Mouse (Mus musculus) heart, embryonic 15.5 days (tissue): ENCODE results near the gene Snrpd2. TPM values are rescaled to one million over a fixed set of nuclear protein-coding genes. Genes with fewer than 3 reads are reported as not detected.
A peak's percentile ranks its signal among the peaks of the same experiment; 100 is the strongest.

ENCODE experiments used
- ATAC-seq: fragments of 200-750 bp; cut with Nextera tagmentation; replicated peaks from 2 replicates; pipeline ENCODE4 v1.8.0; 2017; ENCODE audit warnings: low read depth, moderate TSS enrichment; ENCODE audit not compliant: insufficient number of reproducible peaks, insufficient read depth, low FRiP score
- H3K27ac ChIP-seq: fragments of 300-500 bp; sonication (generic); 2 replicates; pipeline ENCODE4 v1.5.1; 2015; ENCODE audit warnings: mild to moderate bottlenecking, inconsistent platforms
- H3K27me3 ChIP-seq: fragments of 300-500 bp; sonication (generic); 2 replicates; pipeline ENCODE4 v1.6.1; 2015; ENCODE audit warnings: inconsistent platforms
- H3K36me3 ChIP-seq: fragments of 300-500 bp; sonication (generic); 2 replicates; pipeline ENCODE4 v1.6.1; 2015; ENCODE audit warnings: mild to moderate bottlenecking, inconsistent platforms
- H3K4me1 ChIP-seq: fragments of 300-500 bp; sonication (generic); replicated peaks from 2 replicates; pipeline ENCODE4 v1.6.1; 2015; ENCODE audit warnings: inconsistent platforms
- H3K4me2 ChIP-seq: fragments of 300-500 bp; sonication (generic); 2 replicates; pipeline ENCODE4 v1.6.1; 2015; ENCODE audit warnings: inconsistent platforms, mild to moderate bottlenecking, moderate library complexity
- H3K4me3 ChIP-seq: fragments of 300-500 bp; sonication (generic); 2 replicates; pipeline ENCODE4 v1.5.1; 2015; ENCODE audit warnings: mild to moderate bottlenecking, inconsistent platforms
- H3K9ac ChIP-seq: fragments of 300-500 bp; sonication (generic); 2 replicates; pipeline ENCODE4 v1.6.1; 2015; ENCODE audit warnings: mild to moderate bottlenecking, inconsistent platforms
- H3K9me3 ChIP-seq: fragments of 300-500 bp; sonication (generic); replicated peaks from 2 replicates; pipeline ENCODE4 v1.6.1; 2016; ENCODE audit warnings: inconsistent platforms
- WGBS: fragments of 180-500 bp; shearing (Covaris S2); methylation state at CpG from one replicate; pipeline ENCODE4 v1.1.7; 2015; ENCODE audit warnings: mixed read lengths; 5-methylcytosine and 5-hydroxymethylcytosine counted together
- polyA plus RNA-seq: library from polyadenylated mRNA; unstranded; fragments of >200 nt; fragmentation: Nextera tagmentation; extraction: Ambion mirVana; gene quantifications from 2 replicates; pipeline ENCODE4 v1.2.1, GENCODE M21; 2015

Snrpd2 gene
- polyA plus RNA-seq, 1 experiment from 2014 or later: 96.6 TPM

GRCm38 (mm10) chr7:19178443-19179092 is 29.0 kb downstream of the Snrpd2 start:
- peaks cover 53% of the 10 kb centered on the region for H3K27me3 ChIP-seq
- H3K4me3 ChIP-seq: peak overlapping the region; percentile 31
- 4% methylated on average over 26 of the region's 27 CpGs for WGBS
- no peak overlapping the region for H3K27ac ChIP-seq
- H3K4me1 ChIP-seq: peaks cover 37% of the 10 kb centered on the region
- H3K9ac ChIP-seq: no peak overlapping the region
- peak overlapping the region; percentile 57 for H3K4me2 ChIP-seq
- H3K9me3 ChIP-seq: no peaks in the 10 kb centered on the region
- no peaks in the 10 kb centered on the region for H3K36me3 ChIP-seq
- no peak for ATAC-seq

- peaks cover 53% of the 10 kb centered on the region for H3K27me3 ChIP-seq
- H3K4me1 ChIP-seq: peaks cover 42% of the 10 kb centered on the region
- peak overlapping the region; percentile 31 for H3K4me3 ChIP-seq
- H3K27ac ChIP-seq: no peak overlapping the region
- peak overlapping the region; percentile 57 for H3K4me2 ChIP-seq
- no peaks in the 10 kb centered on the region for H3K36me3 ChIP-seq
- no peak overlapping the region for H3K9ac ChIP-seq
- ATAC-seq: peak; percentile 17; the same call in 1 of the 2 replicates
- H3K9me3 ChIP-seq: no peaks in the 10 kb centered on the region
- under 1% methylated on average over 31 of the region's 32 CpGs for WGBS
These were observed 29.7 kb downstream of the Snrpd2 start for GRCm38 (mm10) chr7:19179173-19179572.

GRCm38 (mm10) chr7:19179936-19180335 is 30.4 kb downstream of the Snrpd2 start:
- 41% methylated on average over 6 of the region's 6 CpGs for WGBS
- H3K27me3 ChIP-seq: peaks cover 49% of the 10 kb centered on the region
- no peaks in the 10 kb centered on the region for H3K36me3 ChIP-seq
- peaks cover 50% of the 10 kb centered on the region for H3K4me1 ChIP-seq
- ATAC-seq: no peak
- peak overlapping the region; percentile 57; the same call in 1 of the 2 replicates for H3K4me2 ChIP-seq
- 0 out of 2 replicates have a peak overlapping the region, but pooled peaks have one; percentile 31 for H3K4me3 ChIP-seq
- no peak overlapping the region for H3K9ac ChIP-seq
- no peak overlapping the region for H3K27ac ChIP-seq
- no peaks in the 10 kb centered on the region for H3K9me3 ChIP-seq

- Histone ChIP-seq H3K36me3 (no peaks in the 10 kb centered on the region; the same call in 1 of the 2 replicates), H3K9ac (peak overlapping the region; percentile 70), H3K9me3 (no peaks in the 10 kb centered on the region), H3K4me1 (peaks cover 56% of the 10 kb centered on the region), H3K27ac (peak overlapping the region; percentile 61), H3K4me3 (peak overlapping the region; percentile 61), H3K4me2 (peak overlapping the region; percentile 77), H3K27me3 (peaks cover 41% of the 10 kb centered on the region)
- WGBS: under 1% methylated on average over 27 of the region's 27 CpGs
- ATAC-seq: peak; percentile 44
These were observed 31.4 kb downstream of the Snrpd2 start for GRCm38 (mm10) chr7:19180862-19181429.

- H3K4me3 ChIP-seq: no peak overlapping the region
- H3K4me2 ChIP-seq: no peak overlapping the region
- no peaks in the 10 kb centered on the region for H3K9me3 ChIP-seq
- H3K27me3 ChIP-seq: peaks cover 11% of the 10 kb centered on the region
- WGBS: 68% methylated on average over 2 of the region's 2 CpGs
- peak overlapping the region; percentile 88 for H3K27ac ChIP-seq
- no peak overlapping the region for H3K9ac ChIP-seq
- H3K36me3 ChIP-seq: peaks cover 4% of the 10 kb centered on the region; the same call in 1 of the 2 replicates
- H3K4me1 ChIP-seq: peaks cover 40% of the 10 kb centered on the region
- no peak for ATAC-seq
These were observed 34.7 kb downstream of the Snrpd2 start for GRCm38 (mm10) chr7:19184250-19184649.

GRCm38 (mm10) chr7:19184758-19185157 is 35.2 kb downstream of the Snrpd2 start:
- ATAC-seq: 0 out of 2 replicates have a peak, but pooled peaks have one; percentile 19
- H3K27me3 ChIP-seq: peaks cover 6% of the 10 kb centered on the region; the same call in 1 of the 2 replicates
- H3K4me2 ChIP-seq: peak overlapping the region; percentile 24
- no peaks in the 10 kb centered on the region for H3K9me3 ChIP-seq
- peaks cover 5% of the 10 kb centered on the region; the same call in 1 of the 2 replicates for H3K36me3 ChIP-seq
- 46% methylated on average over 6 of the region's 6 CpGs for WGBS
- peaks cover 35% of the 10 kb centered on the region for H3K4me1 ChIP-seq
- H3K27ac ChIP-seq: peak overlapping the region; percentile 88
- no peak overlapping the region for H3K4me3 ChIP-seq
- no peak overlapping the region for H3K9ac ChIP-seq

- Histone ChIP-seq H3K9ac (no peak overlapping the region), H3K4me2 (no peak overlapping the region), H3K9me3 (no peaks in the 10 kb centered on the region), H3K4me3 (no peak overlapping the region), H3K4me1 (peaks cover 6% of the 10 kb centered on the region; the same call in 1 of the 2 replicates), H3K27me3 (no peaks in the 10 kb centered on the region), H3K27ac (no peak overlapping the region), H3K36me3 (peaks cover 62% of the 10 kb centered on the region)
- 96% methylated on average over 4 of the region's 4 CpGs for WGBS
- no peak for ATAC-seq
These were observed 45.2 kb downstream of the Snrpd2 start for GRCm38 (mm10) chr7:19194676-19195075.

- H3K36me3 ChIP-seq: peaks cover 60% of the 10 kb centered on the region
- peaks cover 1% of the 10 kb centered on the region; the same call in 1 of the 2 replicates for H3K4me1 ChIP-seq
- H3K4me3 ChIP-seq: no peak overlapping the region
- no peak overlapping the region for H3K9ac ChIP-seq
- ATAC-seq: no peak
- H3K27me3 ChIP-seq: no peaks in the 10 kb centered on the region
- H3K4me2 ChIP-seq: no peak overlapping the region
- WGBS: 49% methylated on average over 6 of the region's 6 CpGs
- no peak overlapping the region for H3K27ac ChIP-seq
- H3K9me3 ChIP-seq: no peaks in the 10 kb centered on the region
These were observed 47.2 kb downstream of the Snrpd2 start for GRCm38 (mm10) chr7:19196676-19197075.

GRCm38 (mm10) chr7:19197985-19198384 is 48.5 kb downstream of the Snrpd2 start:
- H3K36me3 ChIP-seq: peaks cover 60% of the 10 kb centered on the region

GRCm38 (mm10) chr7:19201660-19202059 is 52.1 kb downstream of the Snrpd2 start:
- 71% methylated on average over 15 of the region's 15 CpGs for WGBS
- H3K4me1 ChIP-seq: no peaks in the 10 kb centered on the region
- H3K27ac ChIP-seq: no peak overlapping the region
- ATAC-seq: 0 out of 2 replicates have a peak, but pooled peaks have one; percentile 37
- no peak overlapping the region for H3K4me2 ChIP-seq
- no peak overlapping the region for H3K9ac ChIP-seq
- H3K9me3 ChIP-seq: no peaks in the 10 kb centered on the region
- H3K36me3 ChIP-seq: peaks cover 58% of the 10 kb centered on the region
- H3K27me3 ChIP-seq: no peaks in the 10 kb centered on the region
- no peak overlapping the region for H3K4me3 ChIP-seq

More at GRCm38 (mm10) chr7:19197985-19198384, 48.5 kb downstream of the Snrpd2 start:
- no peak for ATAC-seq
- Histone ChIP-seq H3K9me3 (no peaks in the 10 kb centered on the region), H3K27ac (no peak overlapping the region), H3K4me1 (no peaks in the 10 kb centered on the region), H3K9ac (no peak overlapping the region), H3K27me3 (no peaks in the 10 kb centered on the region), H3K4me2 (no peak overlapping the region), H3K4me3 (no peak overlapping the region)
- 31% methylated on average over 2 of the region's 2 CpGs for WGBS

- no peak overlapping the region for H3K4me3 ChIP-seq
- H3K27ac ChIP-seq: no peak overlapping the region
- H3K27me3 ChIP-seq: no peaks in the 10 kb centered on the region
- H3K9ac ChIP-seq: no peak overlapping the region
- H3K4me2 ChIP-seq: no peak overlapping the region
- WGBS: 66% methylated on average over 15 of the region's 15 CpGs
- no peaks in the 10 kb centered on the region for H3K9me3 ChIP-seq
- peaks cover 53% of the 10 kb centered on the region for H3K36me3 ChIP-seq
- H3K4me1 ChIP-seq: no peaks in the 10 kb centered on the region
- no peak for ATAC-seq
These were observed 52.7 kb downstream of the Snrpd2 start for GRCm38 (mm10) chr7:19202065-19202850.
